Mouse (Mus musculus) embryonic stem cell, embryonic (primary cell): ENCODE data around the gene Paics.

Source experiments
- CTCF ChIA-PET, 4 experiments: fragments of 300-600 bp in 2 of 4; fragments of 350-600 bp in 2 of 4; sonication (Branson Sonifier 250); formaldehyde crosslinking; loops; one replicate each; lab custom pipeline; 2022; ENCODE audit warnings: inconsistent platforms in 2 of 4; lab: Charles Lee
- POLR2A ChIA-PET, 4 experiments: fragments of 300-600 bp in 2 of 4; fragments of 350-600 bp in 2 of 4; sonication (Branson Sonifier 250); formaldehyde crosslinking; loops; one replicate each; lab custom pipeline; 2022; ENCODE audit warnings: antibody characterized with exemption in 4 of 4, inconsistent platforms in 1 of 4; lab: Charles Lee

The Paics gene

DNA sequence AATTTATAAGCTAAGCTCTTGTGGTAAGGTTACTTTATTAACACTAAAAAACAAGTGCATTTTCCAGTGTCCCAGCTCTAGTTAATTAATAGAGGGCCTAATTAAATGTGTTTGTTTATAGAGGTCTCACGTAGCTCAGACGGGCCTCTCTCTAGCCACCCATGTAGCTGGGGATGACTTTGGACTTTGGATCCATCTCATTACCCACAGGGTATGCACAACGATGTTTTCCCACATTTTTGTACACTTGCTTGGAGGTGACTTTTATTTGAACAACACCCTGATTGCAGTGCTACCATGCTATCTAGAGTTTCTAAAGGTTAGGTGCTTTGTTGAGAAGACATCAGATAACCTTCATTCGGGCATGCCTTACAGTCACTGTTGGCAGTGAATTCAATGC is 8.6 kb upstream of the Paics start:
- ChIA-PET CTCF (no interaction called here), POLR2A (interaction anchor here (0.8 to 19.9 kb wide), 11 partner anchors 8 to 42 kb away, joined by 3 to 768 read pairs (median 4); partner anchors contain the start of genes Paics (in 4 of the 4), Ppat (in 4 of the 4) and Aasdh (in 1 of the 4))

DNA sequence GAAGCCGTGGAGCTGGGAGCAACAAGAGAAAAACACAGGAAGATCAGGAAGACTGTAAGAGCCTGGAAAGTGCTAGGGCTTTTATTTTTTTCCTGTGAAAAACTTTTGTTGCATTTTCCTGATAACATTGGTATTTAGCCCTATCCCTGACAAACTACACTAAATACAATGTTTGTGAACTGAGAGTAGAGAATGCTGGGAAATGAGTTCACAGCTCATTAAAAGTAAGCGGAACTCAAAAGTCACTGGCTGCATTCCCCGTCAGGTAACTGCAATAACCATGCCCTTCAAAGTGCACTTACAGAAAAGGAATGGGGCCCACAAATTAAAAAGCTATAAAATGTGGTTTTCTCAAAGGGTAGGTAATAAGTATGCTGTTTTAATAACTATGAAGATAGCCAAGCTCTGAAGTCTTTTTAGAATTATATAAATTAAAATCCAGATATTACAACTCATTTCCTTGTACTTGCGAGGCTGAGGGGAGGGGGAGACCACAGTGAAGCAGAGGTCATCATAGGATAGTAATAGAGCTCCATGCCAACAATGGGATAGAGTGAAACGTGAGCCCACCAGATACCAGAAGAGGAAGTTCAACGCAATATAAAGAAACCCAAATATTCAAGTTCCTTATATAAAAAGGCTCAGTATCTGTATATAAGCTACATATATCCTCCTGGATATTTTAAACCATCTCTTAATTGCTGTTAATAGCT is 6.0 kb upstream of the Paics start:
- ChIA-PET POLR2A (interaction anchor here (0.6 to 19.9 kb wide), 20 partner anchors 11 to 316 kb away, joined by 3 to 768 read pairs (median 4); partner anchors contain the start of genes Aasdh (in 3 of the 4) and Srp72 (in 2 of the 4)), CTCF (interaction anchor here in 1 of 4 experiments (1.0 kb wide), 1 partner anchor 91 kb away, joined by 3 read pairs; no protein-coding TSS in a partner anchor)

DNA sequence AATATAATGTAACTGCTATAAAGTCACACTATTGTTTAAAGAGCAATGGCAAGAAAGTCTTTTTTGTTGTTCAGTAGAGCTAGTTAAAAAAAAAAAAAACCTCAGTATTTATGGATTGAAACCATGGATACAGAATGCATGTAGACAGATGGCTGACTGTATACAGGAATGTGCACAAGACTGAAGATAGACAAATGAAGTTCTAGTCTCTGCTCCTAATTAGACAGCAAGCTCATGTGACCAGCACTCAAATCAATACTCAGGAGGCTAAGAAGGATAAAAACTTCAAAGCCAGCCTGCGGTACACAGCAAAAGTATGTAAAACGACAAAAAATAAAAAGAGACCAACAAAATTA is 5.5 kb upstream of the Paics start:
- ChIA-PET POLR2A (interaction anchor here (0.6 to 19.9 kb wide), 19 partner anchors 10 to 294 kb away, joined by 3 to 768 read pairs (median 4); partner anchors contain the start of genes Aasdh (in 3 of the 4) and Srp72 (in 2 of the 4)), CTCF (interaction anchor here in 1 of 4 experiments (1.0 kb wide), 1 partner anchor 92 kb away, joined by 3 read pairs; no protein-coding TSS in a partner anchor)

DNA sequence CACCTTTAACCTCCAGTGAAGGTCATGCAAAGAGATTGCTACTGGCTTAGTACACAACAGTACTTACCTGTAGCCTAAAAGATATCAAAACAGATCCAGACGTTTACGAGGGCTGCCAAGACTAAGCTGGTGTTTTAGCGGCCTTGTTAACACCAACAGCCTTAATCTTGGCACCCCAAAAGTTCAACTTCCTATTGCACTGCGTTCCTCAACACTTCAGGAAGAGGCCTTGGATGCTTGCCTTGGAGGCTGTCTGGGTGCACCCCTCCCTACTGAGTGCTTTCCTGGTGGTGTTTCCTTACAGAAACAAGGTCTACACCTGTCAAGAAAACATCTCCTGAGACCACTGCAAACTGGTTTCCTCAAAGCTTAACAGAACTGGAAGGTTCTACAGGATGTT is 4.0 kb upstream of the Paics start:
- POLR2A ChIA-PET: interaction anchor here in 3 of 4 experiments (0.6 to 19.9 kb wide), 11 partner anchors 8 to 318 kb away, joined by 3 to 768 read pairs (median 5); partner anchors contain the start of genes Aasdh (in 2 of the 3), Rest (in 1 of the 3) and Srp72 (in 1 of the 3)

DNA sequence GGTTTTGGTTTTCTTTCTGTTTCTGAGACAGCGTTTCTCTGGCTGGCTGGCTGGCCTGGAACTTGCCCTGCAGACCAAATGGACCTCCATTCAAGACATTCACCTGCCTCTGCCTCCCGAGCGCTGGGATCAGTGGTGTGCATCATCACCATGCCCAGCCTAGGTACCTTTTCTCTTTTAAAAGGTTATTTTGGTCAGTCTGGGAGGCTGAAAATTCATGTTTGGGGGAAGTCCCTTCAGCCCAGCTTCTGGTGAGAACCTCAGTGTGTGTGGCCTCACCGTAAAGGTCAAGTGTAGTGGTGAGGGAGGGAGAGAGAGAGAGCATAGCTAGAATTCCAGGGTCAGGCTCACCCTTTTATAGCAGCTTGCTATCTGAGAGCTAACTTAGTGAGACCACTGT is 3.3 kb upstream of the Paics start:
- POLR2A ChIA-PET: interaction anchor here in 3 of 4 experiments (0.6 to 19.9 kb wide), 13 partner anchors 8 to 317 kb away, joined by 3 to 768 read pairs (median 5); partner anchors contain the start of genes Aasdh (in 2 of the 3), Rest (in 1 of the 3) and Srp72 (in 1 of the 3)
- CTCF ChIA-PET: no interaction called here

More for the DNA sequence above, 4.0 kb upstream of the Paics start:
- CTCF ChIA-PET: no interaction called here

DNA sequence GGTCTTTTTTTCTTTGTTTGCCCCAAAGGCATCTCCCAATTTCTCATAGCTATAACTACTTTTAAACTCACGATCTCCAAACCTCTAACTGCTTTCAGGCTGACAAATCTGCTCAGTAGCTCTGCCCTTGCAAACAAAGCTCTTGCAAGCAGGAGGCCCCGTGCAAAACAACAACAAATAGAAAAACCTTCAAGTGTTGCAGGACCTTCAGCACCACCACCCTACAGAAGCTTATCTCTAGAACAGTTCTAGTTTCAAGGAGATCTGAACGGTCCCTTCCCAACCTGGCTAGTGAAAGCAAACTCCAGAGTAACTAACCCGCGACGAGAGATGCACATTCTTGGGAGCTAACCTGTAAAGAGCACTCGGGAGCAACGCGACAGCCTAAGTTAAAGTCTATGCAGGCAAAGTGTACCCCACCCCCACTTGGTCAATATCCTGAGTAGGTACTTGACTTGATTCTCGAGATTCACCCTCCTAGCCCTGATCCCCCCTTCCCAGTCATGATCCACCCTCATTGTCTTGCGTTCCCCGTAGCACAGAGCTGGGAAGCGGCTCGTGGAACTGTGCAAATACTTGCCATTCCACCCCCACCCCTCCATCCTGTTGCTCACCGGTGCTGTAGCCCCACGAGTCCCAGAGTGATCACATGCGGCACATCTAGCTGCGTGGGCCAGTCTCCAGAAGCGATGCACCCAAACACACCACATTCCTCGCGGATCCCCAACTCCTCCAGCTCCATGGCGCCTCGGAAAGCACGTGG is 583 bp upstream of the Paics start:
- ChIA-PET POLR2A (interaction anchor here (0.6 to 19.9 kb wide), 60 partner anchors 8 to 1375 kb away, joined by 3 to 768 read pairs (median 4); partner anchors contain the start of genes Aasdh (in 3 of the 4), Noa1 (in 2 of the 4), Polr2b (in 2 of the 4) and Rest (in 2 of the 4)), CTCF (interaction anchor here in 2 of 4 experiments (0.7 to 1.1 kb wide), 4 partner anchors 44 to 299 kb away, joined by 3 to 6 read pairs (median 4); no protein-coding TSS in a partner anchor)

DNA sequence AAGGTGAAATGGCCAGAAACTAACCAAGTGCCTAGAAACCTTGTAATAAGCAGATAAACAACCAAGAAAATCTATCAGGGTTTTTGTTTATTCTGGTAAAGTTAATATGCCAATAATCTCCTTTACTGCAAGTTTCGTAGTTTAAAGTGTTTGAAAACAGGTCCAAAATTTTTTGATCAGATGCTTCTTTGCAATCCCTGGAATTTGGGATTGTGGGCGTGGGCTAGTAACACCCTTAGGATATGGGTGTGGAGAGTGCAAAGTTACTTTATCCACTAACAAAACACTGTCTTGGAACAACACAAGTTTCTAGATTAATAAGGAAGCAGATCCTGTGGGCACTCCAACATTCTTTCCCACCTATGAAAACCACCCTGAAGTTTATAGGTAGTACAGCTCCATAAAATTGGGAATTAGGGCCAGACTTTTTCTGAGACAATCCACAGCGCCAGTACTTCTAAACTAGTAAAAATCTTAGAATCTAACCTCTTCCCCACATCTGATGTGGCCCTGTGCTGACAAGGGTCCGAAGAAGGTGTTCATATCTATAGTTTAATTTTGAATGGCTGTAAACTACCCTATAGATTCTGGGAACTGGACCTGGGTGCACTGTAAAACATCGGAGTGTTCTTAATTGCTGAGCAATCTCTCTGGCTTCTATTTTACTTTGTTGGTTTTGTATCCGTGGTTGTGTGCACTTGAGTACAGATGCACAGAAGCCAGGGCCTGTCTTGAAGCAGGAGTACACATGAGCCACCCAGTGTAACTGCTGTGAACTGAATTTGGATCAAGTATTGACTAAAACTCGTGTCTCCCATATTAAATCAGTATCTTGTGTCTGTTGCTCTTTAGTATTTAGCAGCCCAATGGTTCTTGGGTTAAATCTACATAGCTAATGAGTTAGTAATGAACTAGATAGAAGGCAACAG is 1.3 kb downstream of the Paics start:
- POLR2A ChIA-PET: interaction anchor here in 2 of 4 experiments (0.6 to 19.9 kb wide), 12 partner anchors 9 to 313 kb away, joined by 3 to 768 read pairs (median 13); partner anchors contain the start of genes Aasdh (in 1 of the 2), Rest (in 1 of the 2) and Srp72 (in 1 of the 2)

DNA sequence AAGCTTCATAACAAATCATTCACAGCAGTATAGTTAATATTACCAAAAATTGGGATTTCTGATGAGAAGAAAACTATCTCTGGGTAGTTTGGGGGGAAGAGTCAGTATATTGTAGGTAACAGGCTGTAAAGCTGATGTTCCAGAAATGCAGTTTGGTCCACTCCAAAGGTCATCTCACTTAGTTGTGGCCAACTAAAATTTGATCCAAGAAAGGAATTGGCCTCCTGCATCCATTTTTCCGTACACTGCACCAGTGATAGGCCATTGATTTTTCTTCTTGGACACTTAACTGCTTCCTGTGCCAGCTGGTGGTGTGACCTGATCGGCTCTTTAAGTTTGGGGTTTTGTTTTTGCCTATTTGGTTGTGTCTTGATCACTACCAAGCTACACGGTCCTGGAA is 2.7 kb downstream of the Paics start:
- POLR2A ChIA-PET: interaction anchor here in 2 of 4 experiments (0.7 to 19.9 kb wide), 13 partner anchors 7 to 308 kb away, joined by 3 to 768 read pairs (median 21); partner anchors contain the start of genes Aasdh (in 1 of the 2) and Srp72 (in 1 of the 2)

More for the DNA sequence above, 1.3 kb downstream of the Paics start:
- CTCF ChIA-PET: no interaction called here

DNA sequence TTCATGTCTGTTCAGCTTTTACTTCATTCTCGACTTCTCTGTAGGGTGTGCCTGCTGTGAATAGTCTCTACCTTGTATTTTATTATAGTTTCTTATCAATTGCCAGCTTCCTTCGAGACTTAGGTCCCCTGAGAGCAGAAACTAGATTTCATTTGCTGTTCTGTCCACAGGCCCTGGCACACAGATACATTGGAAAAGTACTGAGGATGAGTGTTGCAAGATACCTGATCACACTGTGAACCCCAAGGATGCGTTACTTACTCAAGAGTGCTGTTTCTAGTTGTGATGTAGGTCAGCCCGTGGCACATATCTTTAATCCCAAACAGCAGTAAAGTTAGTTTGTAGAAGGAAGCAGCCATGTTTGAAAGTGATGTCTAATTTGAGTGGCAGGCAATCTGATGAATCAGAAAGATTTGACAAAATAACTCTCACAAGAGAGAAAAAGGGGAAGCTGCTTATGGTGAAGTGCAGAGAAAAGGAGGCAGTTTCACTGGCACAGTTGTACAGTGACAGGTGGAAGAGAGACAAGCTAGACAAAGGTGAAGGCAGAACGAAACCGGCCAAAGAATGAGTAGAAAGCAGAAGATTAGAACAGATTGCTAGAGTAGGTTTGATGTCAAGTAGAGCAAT is 3.3 kb downstream of the Paics start:
- POLR2A ChIA-PET: interaction anchor here in 2 of 4 experiments (0.7 to 19.9 kb wide), 21 partner anchors 7 to 356 kb away, joined by 3 to 768 read pairs (median 5); partner anchors contain the start of genes Aasdh (in 1 of the 2), Noa1 (in 1 of the 2), Polr2b (in 1 of the 2) and Srp72 (in 1 of the 2)

More for the DNA sequence above, 2.7 kb downstream of the Paics start:
- CTCF ChIA-PET: interaction anchor here in 1 of 4 experiments (1.3 kb wide), 1 partner anchor 21 kb away, joined by 3 read pairs; the partner anchor contains the start of gene Srp72

DNA sequence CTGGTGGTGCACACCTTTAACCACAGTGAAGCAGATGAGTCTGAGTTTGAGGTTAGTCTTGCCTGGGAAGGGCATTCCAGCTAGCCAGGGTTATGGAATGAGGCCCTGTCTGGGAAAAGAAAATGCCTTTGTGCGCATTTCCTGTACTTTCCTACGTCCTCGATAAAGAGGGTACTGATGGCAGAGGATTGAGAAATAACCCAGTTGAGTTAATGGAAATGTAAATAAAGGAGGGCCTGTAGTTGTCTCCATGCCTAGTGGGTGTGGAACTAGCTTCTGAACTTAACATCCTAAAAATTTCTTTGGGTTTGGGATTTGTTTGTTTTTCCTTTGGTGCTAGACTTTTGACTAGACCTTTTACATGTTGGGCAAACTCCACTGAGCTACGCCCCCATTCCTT is 4.4 kb downstream of the Paics start:
- POLR2A ChIA-PET: interaction anchor here in 3 of 4 experiments (0.6 to 19.9 kb wide), 26 partner anchors 8 to 1353 kb away, joined by 3 to 768 read pairs (median 4); partner anchors contain the start of genes Srp72 (in 2 of the 3), Aasdh (in 1 of the 3), Noa1 (in 1 of the 3) and Polr2b (in 1 of the 3)
- CTCF ChIA-PET: interaction anchor here in 1 of 4 experiments (0.6 kb wide), 1 partner anchor 394 kb away, joined by 3 read pairs; no protein-coding TSS in a partner anchor

More for the DNA sequence above, 3.3 kb downstream of the Paics start:
- CTCF ChIA-PET: interaction anchor here in 1 of 4 experiments (1.3 kb wide), 1 partner anchor 20 kb away, joined by 3 read pairs; the partner anchor contains the start of gene Srp72

DNA sequence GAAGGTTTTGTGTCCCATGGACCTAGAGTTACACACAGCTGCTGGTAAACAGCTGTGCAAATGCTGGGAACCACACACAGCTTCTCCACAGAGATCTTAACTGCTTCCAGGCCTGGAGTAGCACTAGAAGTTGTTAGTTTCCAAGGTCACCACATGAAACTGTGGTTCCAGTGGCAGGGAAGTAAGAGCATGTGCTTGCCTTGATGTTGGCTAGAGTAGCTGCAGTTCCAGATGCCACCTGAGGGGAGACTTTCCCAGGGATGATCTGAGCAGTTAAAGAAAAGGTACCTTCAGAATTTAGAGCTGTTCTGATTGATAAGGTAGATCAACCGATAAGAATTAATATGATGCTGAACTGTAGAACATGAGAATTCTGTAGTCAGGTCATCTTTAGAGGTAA is 6.8 kb downstream of the Paics start:
- CTCF ChIA-PET: interaction anchor here in 2 of 4 experiments (0.5 to 0.9 kb wide), 3 partner anchors 9 to 238 kb away, joined by 4 to 7 read pairs (median 5); no protein-coding TSS in a partner anchor
- POLR2A ChIA-PET: interaction anchor here (0.6 to 19.9 kb wide), 25 partner anchors 8 to 307 kb away, joined by 3 to 768 read pairs (median 4); partner anchors contain the start of genes Rest (in 2 of the 4), Srp72 (in 2 of the 4) and Aasdh (in 1 of the 4)

DNA sequence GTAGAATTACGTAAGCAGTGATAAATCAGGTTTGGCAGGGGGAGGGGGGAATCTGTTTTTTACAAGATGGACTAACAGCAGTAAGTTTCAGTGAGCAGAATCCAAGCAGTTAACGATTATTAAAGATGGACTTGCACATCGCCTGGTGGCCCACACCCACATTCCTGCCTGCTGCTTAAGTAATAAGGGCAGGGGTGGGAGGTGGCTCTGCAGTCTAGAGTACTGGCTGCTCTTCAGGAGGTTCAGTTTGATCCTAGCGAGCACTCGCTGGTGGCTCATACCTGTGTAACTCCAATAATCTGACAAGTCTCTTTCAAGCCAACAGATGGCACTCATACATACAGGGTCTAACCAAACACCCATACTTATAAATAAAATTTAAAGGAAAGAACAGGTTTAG is 8.5 kb downstream of the Paics start:
- CTCF ChIA-PET: no interaction called here

DNA sequence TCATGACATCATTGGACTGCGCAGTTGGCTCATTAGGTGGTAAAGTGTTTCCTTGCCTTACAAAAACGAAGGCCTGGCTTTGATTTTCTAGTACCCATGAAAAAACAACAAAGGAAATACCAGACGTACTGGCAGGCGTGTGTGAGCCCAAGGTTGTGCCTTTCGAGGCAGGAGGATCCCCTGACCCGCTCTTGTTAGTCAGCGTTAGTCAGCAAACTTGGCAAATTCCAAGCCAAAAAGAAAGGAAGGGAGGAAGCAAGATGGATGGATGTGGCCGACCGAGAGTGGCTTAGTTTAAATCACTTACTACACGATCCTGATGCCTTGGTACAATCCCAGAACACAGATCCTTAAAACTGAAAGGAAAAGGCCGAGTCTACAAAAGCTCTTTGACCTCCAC is 11.4 kb downstream of the Paics start:
- CTCF ChIA-PET: interaction anchor here in 1 of 4 experiments (0.6 kb wide), 1 partner anchor 447 kb away, joined by 3 read pairs; no protein-coding TSS in a partner anchor

More for the DNA sequence above, 8.5 kb downstream of the Paics start:
- POLR2A ChIA-PET: interaction anchor here in 1 of 4 experiments (0.7 to 2.2 kb wide), 5 partner anchors 9 to 51 kb away, joined by 3 to 8 read pairs (median 5); partner anchors contain the start of genes Paics, Ppat and Srp72

DNA sequence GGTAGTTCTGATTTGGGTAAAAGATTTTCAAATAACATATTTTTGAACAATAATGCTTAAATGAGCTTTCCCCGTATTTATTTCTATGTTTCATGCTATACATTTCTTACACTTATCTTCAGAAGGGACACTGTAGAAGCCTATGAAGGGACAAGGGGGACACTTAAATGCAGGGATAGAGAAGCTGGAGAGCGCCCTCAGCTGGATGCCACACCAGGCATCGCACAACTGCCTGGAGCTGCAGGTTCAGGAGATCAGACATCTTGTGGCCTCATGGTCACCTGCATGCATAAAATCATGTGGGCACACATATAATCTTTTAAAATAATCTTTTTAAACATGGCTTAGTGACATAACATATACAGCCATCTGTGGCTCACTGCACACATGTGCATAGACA is 13.5 kb downstream of the Paics start:
- CTCF ChIA-PET: interaction anchor here in 2 of 4 experiments (0.6 to 1.2 kb wide), 3 partner anchors 19 to 83 kb away, joined by 4 read pairs; no protein-coding TSS in a partner anchor
- POLR2A ChIA-PET: interaction anchor here in 3 of 4 experiments (0.7 to 14.2 kb wide), 14 partner anchors 9 to 335 kb away, joined by 3 to 339 read pairs (median 6); partner anchors contain the start of genes Paics (in 3 of the 3), Ppat (in 3 of the 3) and Srp72 (in 2 of the 3)

More for the DNA sequence above, 11.4 kb downstream of the Paics start:
- POLR2A ChIA-PET: interaction anchor here in 3 of 4 experiments (0.6 to 14.2 kb wide), 8 partner anchors 10 to 317 kb away, joined by 3 to 339 read pairs (median 10); partner anchors contain the start of genes Paics (in 2 of the 3), Ppat (in 2 of the 3) and Srp72 (in 2 of the 3)

DNA sequence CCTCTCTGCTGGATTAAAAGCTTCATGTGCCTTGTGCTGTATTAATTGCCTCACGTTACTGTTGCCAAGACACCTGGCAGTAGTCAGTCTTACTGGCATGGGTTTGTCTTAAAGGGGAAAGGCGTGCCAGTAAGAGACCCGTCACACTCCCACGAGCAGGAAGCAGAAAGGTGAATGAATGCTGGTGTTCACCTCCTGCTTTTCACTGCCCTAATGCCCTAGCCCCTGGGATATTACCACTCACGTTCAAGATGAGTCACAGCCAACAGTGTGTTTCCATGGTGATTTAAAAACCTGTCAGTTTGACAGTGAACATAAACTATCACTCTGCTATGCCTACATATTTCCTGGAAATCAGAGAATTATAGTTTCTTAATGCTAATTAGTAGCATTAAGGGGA is 18.1 kb downstream of the Paics start:
- CTCF ChIA-PET: interaction anchor here in 1 of 4 experiments (0.7 kb wide), 1 partner anchor 18 kb away, joined by 3 read pairs; the partner anchor contains the start of genes Paics and Ppat
- POLR2A ChIA-PET: interaction anchor here in 2 of 4 experiments (1.2 to 14.2 kb wide), 7 partner anchors 9 to 63 kb away, joined by 4 to 339 read pairs (median 4); partner anchors contain the start of genes Paics (in 1 of the 2) and Ppat (in 1 of the 2)
